Mouse (Mus musculus): Measurements from ENCODE around the gene 2310009B15Rik. TPM values are rescaled to one million over a fixed set of nuclear protein-coding genes. Genes with fewer than 3 reads are reported as not detected.

2310009B15Rik gene
- polyA plus RNA-seq, 1 experiment from 2014 or later: 38.9 TPM

DNA sequence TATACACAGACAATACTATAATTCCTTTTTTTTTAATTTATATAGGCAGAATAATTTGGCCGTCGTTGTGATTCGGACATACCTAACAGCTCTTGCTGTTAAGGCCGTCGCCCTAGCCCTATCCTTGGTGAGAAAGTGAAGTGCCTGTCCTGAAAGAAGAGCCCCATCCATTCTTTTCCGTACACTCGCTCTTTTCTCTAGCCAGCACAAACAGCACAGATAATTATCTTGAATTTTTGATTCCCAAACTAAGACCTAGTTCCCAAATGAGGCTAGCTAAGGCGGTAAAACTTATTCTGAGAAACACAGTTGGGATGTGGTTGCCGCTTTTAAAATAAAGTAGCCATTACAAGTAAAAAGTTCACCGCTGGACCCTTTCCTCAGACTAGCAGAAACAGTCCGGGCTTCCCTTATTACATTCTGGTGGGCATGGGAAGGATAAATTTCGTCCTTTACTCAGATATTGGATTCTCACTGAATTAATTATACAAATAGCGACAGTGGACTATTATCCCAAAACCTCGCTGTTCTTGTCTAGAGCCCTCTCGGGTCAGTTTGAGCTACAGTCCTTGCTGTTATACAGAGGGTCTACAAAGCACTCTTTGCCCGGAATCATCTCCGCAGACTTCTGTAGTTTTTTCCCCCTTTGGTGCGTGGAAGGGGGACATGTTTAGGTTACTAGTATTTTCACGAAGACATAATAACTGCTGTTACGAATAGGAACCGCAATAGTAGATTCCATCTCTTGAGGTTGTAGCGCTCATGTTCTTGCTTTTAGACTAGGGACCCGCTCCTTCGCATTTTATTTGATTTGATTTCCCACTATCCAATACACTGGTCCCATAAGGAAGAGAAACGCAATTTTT, 16.0 kb downstream of the 2310009B15Rik start:
- H3K4me2 ChIP-seq (replicated peaks): no peak overlapping the region
- no peaks in the 10 kb centered on the region for H3K36me3 ChIP-seq
- no peak for ATAC-seq
- 7% methylated on average over 25 of the region's 25 CpGs for WGBS
- H3K27ac ChIP-seq: no peak overlapping the region
- no peak overlapping the region for H3K4me3 ChIP-seq (replicated peaks)
- H3K4me1 ChIP-seq (replicated peaks): peaks cover 15% of the 10 kb centered on the region
- no peak overlapping the region for H3K9ac ChIP-seq
- peaks cover 83% of the 10 kb centered on the region for H3K27me3 ChIP-seq (replicated peaks)
- H3K9me3 ChIP-seq: no peaks in the 10 kb centered on the region

DNA sequence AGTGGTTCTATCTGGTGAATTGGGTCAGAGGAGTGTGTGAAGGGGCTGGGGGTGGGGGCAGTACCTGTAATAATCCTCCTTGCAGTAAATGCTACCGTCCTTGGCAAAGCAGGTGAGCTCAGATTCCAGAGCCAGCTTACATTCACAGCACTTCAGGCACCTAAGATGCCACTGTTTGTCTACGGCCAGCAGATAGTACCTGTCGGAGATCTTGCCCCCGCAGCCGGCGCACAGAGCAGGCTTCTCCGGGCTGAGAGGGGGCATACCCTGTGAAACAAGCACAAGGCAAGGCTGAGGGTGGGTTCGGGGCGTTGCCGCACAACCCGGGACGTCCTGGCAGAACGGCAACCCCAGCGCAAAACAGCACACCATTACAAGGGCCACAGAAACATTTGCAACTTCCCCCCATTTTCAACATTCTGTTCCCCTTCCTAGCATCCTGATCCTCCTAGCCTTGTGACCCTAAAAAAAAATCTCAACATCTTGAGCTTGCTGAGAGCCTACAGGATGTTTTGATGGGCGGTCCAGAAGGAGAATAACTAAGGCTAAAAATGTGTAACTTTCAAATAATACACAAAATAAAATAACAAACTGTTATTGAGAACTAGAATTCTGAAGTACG, 16.7 kb downstream of the 2310009B15Rik start:
- Histone ChIP-seq H3K9me3 (no peaks in the 10 kb centered on the region), H3K27ac (no peak overlapping the region), H3K4me3 (replicated peaks) (no peak overlapping the region), H3K9ac (no peak overlapping the region), H3K4me2 (replicated peaks) (no peak overlapping the region), H3K4me1 (replicated peaks) (peaks cover 15% of the 10 kb centered on the region), H3K36me3 (no peaks in the 10 kb centered on the region), H3K27me3 (replicated peaks) (peaks cover 78% of the 10 kb centered on the region)
- 6% methylated on average over 16 of the region's 16 CpGs for WGBS
- ATAC-seq: no peak

DNA sequence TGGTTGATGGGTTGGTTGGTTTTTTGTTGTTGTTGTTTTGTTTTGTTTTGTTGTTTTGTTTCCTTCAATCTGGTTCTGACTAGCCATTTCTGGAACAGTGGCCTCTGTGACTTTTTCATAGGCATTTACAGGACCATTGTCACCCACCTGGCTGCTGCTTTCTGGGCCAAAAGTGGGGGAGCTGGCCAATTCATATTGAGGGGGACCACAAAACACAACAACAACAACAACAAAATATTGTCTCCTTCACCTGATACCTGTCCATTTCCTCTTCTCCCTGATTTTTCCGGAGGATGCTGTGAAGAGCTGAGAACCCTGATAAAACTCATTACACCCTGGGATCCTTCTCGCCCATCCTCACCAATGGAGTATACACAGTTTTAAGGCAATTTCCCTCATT, 17.4 kb downstream of the 2310009B15Rik start:
- Histone ChIP-seq H3K36me3 (no peaks in the 10 kb centered on the region), H3K27ac (no peak overlapping the region), H3K4me2 (replicated peaks) (no peak overlapping the region), H3K4me1 (replicated peaks) (peaks cover 15% of the 10 kb centered on the region), H3K27me3 (replicated peaks) (peaks cover 75% of the 10 kb centered on the region), H3K4me3 (replicated peaks) (no peak overlapping the region), H3K9ac (no peak overlapping the region), H3K9me3 (no peaks in the 10 kb centered on the region)
- 10% methylated on average over 2 of the region's 2 CpGs for WGBS
- ATAC-seq: no peak

DNA sequence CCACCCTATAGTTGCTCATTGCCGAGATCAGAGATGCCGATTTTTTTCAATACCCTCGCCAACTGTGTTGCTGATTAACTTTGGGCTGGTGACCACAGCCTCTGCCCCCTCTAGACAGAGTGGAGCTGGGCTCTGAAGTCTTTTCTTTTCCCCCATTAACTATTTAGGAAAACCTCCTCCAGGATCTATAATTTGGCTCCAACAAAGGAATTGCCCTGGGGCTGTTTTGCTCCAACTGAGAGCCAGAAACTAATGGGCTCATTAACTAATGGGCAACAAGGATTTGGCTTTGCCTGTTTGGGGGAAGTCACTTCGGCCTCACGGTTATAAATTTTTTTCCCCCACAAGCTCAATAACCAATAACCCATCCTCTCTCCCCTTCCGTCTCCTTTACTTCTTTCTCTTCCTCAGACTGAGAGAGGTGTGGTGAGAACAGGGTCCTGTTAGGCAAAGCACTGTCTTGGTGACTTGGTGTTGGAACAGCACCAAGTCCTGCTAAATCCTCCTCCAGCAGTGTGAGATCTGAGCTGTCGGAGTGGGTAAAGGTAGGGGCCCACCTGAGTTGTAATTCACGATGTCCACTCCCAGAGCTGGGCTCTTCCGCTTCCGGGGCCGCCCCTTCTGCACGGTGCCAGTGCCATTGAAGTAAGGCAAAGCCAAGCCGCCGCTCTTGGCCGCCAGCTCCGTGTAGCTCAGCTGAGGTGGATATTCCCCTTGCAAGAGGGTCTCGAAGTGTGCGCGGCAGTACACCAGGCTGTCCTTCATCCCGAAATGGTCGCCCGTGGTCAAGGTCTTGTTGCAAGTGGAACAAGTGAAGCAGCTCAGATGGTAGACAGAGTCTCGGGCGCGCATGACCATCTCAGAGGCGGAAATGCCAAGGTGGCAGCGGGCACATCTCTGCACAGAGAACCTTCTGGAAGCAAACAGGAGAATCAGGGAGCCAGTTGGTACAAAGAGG, 18.6 kb downstream of the 2310009B15Rik start:
- 14% methylated on average over 27 of the region's 27 CpGs for WGBS
- no peak for ATAC-seq
- Histone ChIP-seq H3K9me3 (no peaks in the 10 kb centered on the region), H3K27ac (no peak overlapping the region), H3K4me2 (replicated peaks) (peak overlapping the region; percentile 42), H3K9ac (no peak overlapping the region), H3K36me3 (no peaks in the 10 kb centered on the region), H3K4me1 (replicated peaks) (peaks cover 7% of the 10 kb centered on the region), H3K27me3 (replicated peaks) (peaks cover 70% of the 10 kb centered on the region), H3K4me3 (replicated peaks) (peak overlapping the region; percentile 5; the same call in 1 of the 2 replicates)

GRCm38 (mm10) chr1:138835355-138835900, 21.2 kb downstream of the 2310009B15Rik start:
- no peak overlapping the region for H3K9ac ChIP-seq
- H3K9me3 ChIP-seq: no peaks in the 10 kb centered on the region
- ATAC-seq: 0 out of 2 replicates have a peak, but pooled peaks have one; percentile 40
- H3K36me3 ChIP-seq: no peaks in the 10 kb centered on the region
- H3K4me1 ChIP-seq (replicated peaks): no peaks in the 10 kb centered on the region; the same call in 1 of the 2 replicates
- no peak overlapping the region for H3K27ac ChIP-seq
- WGBS: 3% methylated on average over 3 of the region's 3 CpGs
- peaks cover 66% of the 10 kb centered on the region for H3K27me3 ChIP-seq (replicated peaks)
- H3K4me3 ChIP-seq (replicated peaks): no peak overlapping the region
- no peak overlapping the region for H3K4me2 ChIP-seq (replicated peaks)

GRCm38 (mm10) chr1:138831309-138831708, 25.3 kb downstream of the 2310009B15Rik start:
- Histone ChIP-seq H3K4me3 (replicated peaks) (peak overlapping the region; percentile 23), H3K36me3 (no peaks in the 10 kb centered on the region), H3K9ac (no peak overlapping the region), H3K4me1 (replicated peaks) (no peaks in the 10 kb centered on the region), H3K9me3 (no peaks in the 10 kb centered on the region), H3K27ac (no peak overlapping the region), H3K27me3 (replicated peaks) (peaks cover 31% of the 10 kb centered on the region), H3K4me2 (replicated peaks) (peak overlapping the region; percentile 62)
- peak; percentile 56; the same call in 1 of the 2 replicates for ATAC-seq
- under 1% methylated on average over 16 of the region's 16 CpGs for WGBS

- no peaks in the 10 kb centered on the region for H3K4me1 ChIP-seq (replicated peaks)
- peaks cover under 1% of the 10 kb centered on the region; the same call in 1 of the 2 replicates for H3K27me3 ChIP-seq (replicated peaks)
- 66% methylated on average over 6 of the region's 6 CpGs for WGBS
- H3K4me3 ChIP-seq (replicated peaks): no peak overlapping the region
- H3K27ac ChIP-seq: no peak overlapping the region
- no peaks in the 10 kb centered on the region for H3K9me3 ChIP-seq
- ATAC-seq: no peak
- H3K4me2 ChIP-seq (replicated peaks): no peak overlapping the region
- H3K9ac ChIP-seq: no peak overlapping the region
- H3K36me3 ChIP-seq: no peaks in the 10 kb centered on the region
These were observed 29.8 kb downstream of the 2310009B15Rik start for GRCm38 (mm10) chr1:138826841-138827240.

- Histone ChIP-seq H3K4me2 (replicated peaks) (no peak overlapping the region), H3K4me1 (replicated peaks) (no peaks in the 10 kb centered on the region), H3K4me3 (replicated peaks) (no peak overlapping the region), H3K27ac (no peak overlapping the region), H3K36me3 (no peaks in the 10 kb centered on the region), H3K9me3 (no peaks in the 10 kb centered on the region), H3K9ac (no peak overlapping the region), H3K27me3 (replicated peaks) (no peaks in the 10 kb centered on the region)
- no peak for ATAC-seq
- WGBS: 94% methylated on average over 1 of the region's 1 CpGs
These were observed 33.7 kb downstream of the 2310009B15Rik start for GRCm38 (mm10) chr1:138822985-138823322.

- no peak overlapping the region for H3K4me3 ChIP-seq (replicated peaks)
- no peaks in the 10 kb centered on the region for H3K27me3 ChIP-seq (replicated peaks)
- ATAC-seq: no peak
- no peaks in the 10 kb centered on the region for H3K36me3 ChIP-seq
- WGBS: 90% methylated on average over 7 of the region's 7 CpGs
- no peak overlapping the region for H3K4me2 ChIP-seq (replicated peaks)
- no peak overlapping the region for H3K9ac ChIP-seq
- no peak overlapping the region for H3K27ac ChIP-seq
- no peaks in the 10 kb centered on the region for H3K4me1 ChIP-seq (replicated peaks)
- no peaks in the 10 kb centered on the region for H3K9me3 ChIP-seq
These were observed 34.2 kb downstream of the 2310009B15Rik start for GRCm38 (mm10) chr1:138822255-138822984.

Measured in intestine, embryonic 15.5 days (tissue).